Mouse (Mus musculus) liver, embryonic 12.5 days (tissue): ENCODE results near the gene Col16a1. TPM values are rescaled to one million over a fixed set of nuclear protein-coding genes. Genes with fewer than 3 reads are reported as not detected.

Experiments
- ATAC-seq: fragments of 200-750 bp; cut with Nextera tagmentation; 2 replicates; pipeline ENCODE4 v1.8.0; 2017; ENCODE audit warnings: moderate number of reproducible peaks, mild to moderate bottlenecking, moderate library complexity
- H3K27ac ChIP-seq: fragments of 300-500 bp; sonication (generic); 2 replicates; pipeline ENCODE4 v1.5.1; 2016; ENCODE audit warnings: mild to moderate bottlenecking
- H3K27me3 ChIP-seq: fragments of 300-500 bp; sonication (generic); replicated peaks from 2 replicates; pipeline ENCODE4 v1.6.1; 2016; ENCODE audit warnings: mild to moderate bottlenecking, moderate library complexity
- H3K36me3 ChIP-seq: fragments of 300-500 bp; sonication (generic); 2 replicates; pipeline ENCODE4 v1.6.1; 2016; ENCODE audit warnings: mild to moderate bottlenecking, moderate library complexity
- H3K4me1 ChIP-seq: fragments of 300-500 bp; sonication (generic); 2 replicates; pipeline ENCODE4 v1.6.1; 2016
- H3K4me2 ChIP-seq: fragments of 300-500 bp; sonication (generic); 2 replicates; pipeline ENCODE4 v1.6.1; 2016; ENCODE audit warnings: mild to moderate bottlenecking, moderate library complexity
- H3K4me3 ChIP-seq: fragments of 300-500 bp; sonication (generic); 2 replicates; pipeline ENCODE4 v1.5.1; 2016; ENCODE audit warnings: mild to moderate bottlenecking, moderate library complexity
- H3K9ac ChIP-seq: fragments of 300-500 bp; sonication (generic); 2 replicates; pipeline ENCODE4 v1.6.1; 2016; ENCODE audit warnings: mild to moderate bottlenecking, moderate library complexity
- H3K9me3 ChIP-seq: fragments of 300-500 bp; sonication (generic); replicated peaks from 2 replicates; pipeline ENCODE4 v1.6.1; 2016; ENCODE audit warnings: mild to moderate bottlenecking, moderate library complexity
- WGBS: fragments of 180-500 bp; shearing (Covaris S2); methylation state at CpG from one replicate; pipeline ENCODE4 v1.1.7; 2016; ENCODE audit not compliant: insufficient replicate concordance; 5-methylcytosine and 5-hydroxymethylcytosine counted together
- polyA plus RNA-seq: library from polyadenylated mRNA; unstranded; fragments of >200 nt; fragmentation: Nextera tagmentation; extraction: Ambion mirVana; gene quantifications from 2 replicates; pipeline ENCODE4 v1.2.1, GENCODE M21; 2016

Gene Col16a1
- polyA plus RNA-seq, 1 experiment from 2014 or later: 4.2 TPM

DNA sequence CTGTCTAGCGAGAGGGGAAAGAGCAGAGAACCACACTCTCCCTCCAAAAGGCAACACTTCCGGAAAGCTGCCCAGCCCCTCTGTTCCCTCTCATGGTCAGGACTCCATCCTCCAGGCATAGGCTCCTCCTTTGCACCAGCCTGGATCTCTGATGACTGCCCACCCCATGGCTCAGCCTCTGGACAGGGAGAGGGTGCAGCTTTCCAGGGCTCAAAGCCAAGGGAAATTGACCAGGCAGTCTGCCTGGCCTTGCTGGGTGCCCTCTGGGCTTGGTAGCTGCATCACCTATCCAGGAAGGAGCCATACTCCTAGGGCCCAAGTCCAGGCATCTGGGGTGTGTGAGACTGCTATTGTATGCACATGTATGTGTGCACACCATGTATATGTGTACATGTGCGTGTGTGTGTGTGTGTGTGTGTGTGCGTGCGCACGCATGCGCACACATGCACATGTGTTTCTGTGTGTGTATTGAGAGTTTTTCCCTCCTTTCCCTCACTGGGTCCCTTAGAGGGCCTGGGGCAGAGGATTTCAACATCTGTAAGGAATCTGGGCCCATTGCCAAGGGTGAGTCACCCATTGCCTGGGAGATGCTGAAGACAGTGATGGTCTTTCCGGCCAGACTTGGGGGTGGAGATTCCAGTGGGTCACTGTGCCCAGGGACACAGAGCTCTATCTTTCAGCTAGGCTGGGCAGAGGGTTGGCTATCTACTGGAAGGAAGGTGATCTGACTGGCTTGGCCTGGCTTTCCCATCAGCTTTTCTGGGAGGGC lies 2.6 kb downstream of the Col16a1 start:
- Histone ChIP-seq H3K4me3 (no peak overlapping the region), H3K27me3 (peaks cover 48% of the 10 kb centered on the region), H3K9ac (no peak overlapping the region), H3K9me3 (no peaks in the 10 kb centered on the region), H3K4me2 (no peak overlapping the region), H3K36me3 (no peaks in the 10 kb centered on the region), H3K4me1 (0 out of 2 replicates have a peak, but pooled peaks cover 12% of the 10 kb centered on the region), H3K27ac (no peak overlapping the region)
- 76% methylated on average over 8 of the region's 8 CpGs for WGBS
- ATAC-seq: no peak

DNA sequence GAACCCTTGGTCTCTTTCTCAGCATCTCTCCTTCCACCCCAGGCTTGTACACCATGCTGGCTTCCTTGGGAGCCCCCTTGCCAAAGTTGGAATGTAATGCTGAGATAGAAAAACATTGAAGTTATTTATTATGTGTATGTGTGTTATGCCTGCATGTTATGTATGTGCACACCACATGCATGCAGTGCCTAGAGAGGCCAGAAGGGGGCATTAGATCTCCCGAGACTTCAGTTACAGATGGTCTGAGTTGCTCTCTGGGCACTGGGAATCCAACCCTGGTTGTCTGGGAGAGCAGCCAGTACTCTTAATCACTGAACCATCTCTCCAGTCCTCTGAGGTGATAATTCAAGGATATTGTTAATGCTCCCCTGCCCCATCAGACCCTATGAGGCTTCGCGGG lies 4.6 kb downstream of the Col16a1 start:
- ATAC-seq: no peak
- no peak overlapping the region for H3K4me3 ChIP-seq
- WGBS: 77% methylated on average over 3 of the region's 3 CpGs
- no peak overlapping the region for H3K27ac ChIP-seq
- H3K9me3 ChIP-seq: no peaks in the 10 kb centered on the region
- no peak overlapping the region for H3K4me2 ChIP-seq
- peaks cover 27% of the 10 kb centered on the region for H3K27me3 ChIP-seq
- H3K4me1 ChIP-seq: 0 out of 2 replicates have a peak, but pooled peaks cover 12% of the 10 kb centered on the region
- no peak overlapping the region for H3K9ac ChIP-seq
- H3K36me3 ChIP-seq: no peaks in the 10 kb centered on the region

DNA sequence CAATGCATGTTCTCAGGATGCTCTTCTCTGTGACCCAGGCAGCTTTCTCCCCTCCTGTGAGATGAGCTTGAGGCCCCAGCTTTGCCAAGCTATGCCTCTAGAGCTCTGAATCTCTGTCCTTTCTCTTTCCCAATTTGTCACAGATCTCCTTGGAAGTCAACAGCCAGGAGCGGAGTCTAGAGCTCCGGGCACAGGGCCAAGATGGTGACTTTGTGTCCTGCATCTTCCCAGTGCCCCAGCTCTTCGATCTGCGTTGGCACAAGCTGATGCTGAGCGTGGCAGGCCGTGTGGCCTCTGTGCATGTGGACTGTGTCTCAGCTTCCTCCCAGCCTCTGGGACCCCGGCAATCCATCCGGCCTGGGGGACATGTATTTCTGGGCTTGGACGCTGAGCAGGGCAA lies 5.5 kb downstream of the Col16a1 start:
- peaks cover 19% of the 10 kb centered on the region for H3K27me3 ChIP-seq
- no peaks in the 10 kb centered on the region for H3K36me3 ChIP-seq
- 0 out of 2 replicates have a peak, but pooled peaks cover 5% of the 10 kb centered on the region for H3K4me1 ChIP-seq
- H3K27ac ChIP-seq: no peak overlapping the region
- no peaks in the 10 kb centered on the region for H3K9me3 ChIP-seq
- no peak overlapping the region for H3K4me3 ChIP-seq
- no peak overlapping the region for H3K9ac ChIP-seq
- no peak for ATAC-seq
- 75% methylated on average over 9 of the region's 9 CpGs for WGBS
- no peak overlapping the region for H3K4me2 ChIP-seq

DNA sequence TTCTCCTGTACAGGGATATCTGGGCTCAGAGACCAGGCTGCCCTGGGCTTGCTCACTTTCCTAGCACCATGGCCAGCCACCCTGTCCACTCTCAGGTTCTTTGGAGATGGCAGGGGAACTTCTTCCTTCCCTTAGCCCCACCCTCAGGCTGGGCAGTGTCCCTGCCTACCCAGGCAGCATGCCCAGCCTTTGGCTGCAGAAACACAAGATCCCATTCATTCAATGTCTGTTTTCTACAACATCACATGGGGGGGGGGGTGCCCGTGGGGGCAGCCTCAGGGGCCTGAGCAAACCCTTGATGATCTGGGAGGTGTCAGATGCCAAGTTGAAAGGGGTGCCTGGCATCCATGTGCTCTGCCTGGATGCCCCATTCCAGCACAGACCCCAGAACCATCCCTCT lies 7.1 kb downstream of the Col16a1 start:
- no peak overlapping the region for H3K27ac ChIP-seq
- WGBS: 36% methylated on average over 1 of the region's 1 CpGs
- no peaks in the 10 kb centered on the region for H3K36me3 ChIP-seq
- no peak overlapping the region for H3K9ac ChIP-seq
- no peak overlapping the region for H3K4me2 ChIP-seq
- no peaks in the 10 kb centered on the region for H3K9me3 ChIP-seq
- no peak overlapping the region for H3K4me3 ChIP-seq
- ATAC-seq: no peak
- peaks cover 4% of the 10 kb centered on the region; the same call in 1 of the 2 replicates for H3K27me3 ChIP-seq
- no peaks in the 10 kb centered on the region for H3K4me1 ChIP-seq

DNA sequence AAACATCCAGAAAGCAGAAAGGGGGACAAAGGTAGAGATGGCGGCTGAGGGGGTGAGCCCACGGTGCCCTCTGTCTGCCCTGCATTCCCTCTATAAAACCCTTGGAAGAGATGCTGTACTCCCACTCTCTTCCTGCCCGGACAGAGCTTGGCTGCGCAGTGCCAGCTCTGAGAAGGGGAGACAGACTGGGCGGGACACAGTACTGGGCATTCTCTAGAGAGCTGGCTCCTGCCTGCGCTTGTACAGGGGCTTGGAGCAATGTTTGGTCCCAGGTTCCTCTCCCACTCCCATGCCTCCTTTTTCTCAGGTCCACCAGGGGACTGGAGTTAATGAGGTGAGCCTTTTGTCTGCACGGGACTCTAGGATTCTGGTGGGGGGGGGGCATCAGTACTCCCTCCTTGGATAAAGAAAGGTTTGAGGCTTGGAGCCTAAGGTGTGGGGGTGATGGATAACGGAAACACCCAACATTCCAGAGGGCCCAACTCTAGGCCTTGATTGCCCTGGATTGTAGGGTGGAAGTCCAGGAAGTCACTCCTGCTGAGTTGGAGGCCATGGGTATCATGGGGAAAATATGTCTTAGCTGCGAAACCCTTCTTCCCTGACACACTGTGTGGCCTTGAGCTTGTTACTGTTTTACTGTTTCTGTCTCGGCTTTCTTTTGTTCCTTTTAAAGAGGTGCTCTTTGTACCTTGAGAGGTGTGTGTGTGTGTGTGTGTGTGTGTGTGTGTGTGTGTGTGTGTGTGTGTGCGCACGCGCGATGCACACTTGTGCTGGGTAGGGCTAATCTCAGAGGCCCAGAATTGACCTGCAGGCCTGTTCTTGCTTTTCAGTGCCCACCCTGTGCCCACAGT lies 7.7 kb downstream of the Col16a1 start:
- Histone ChIP-seq H3K27me3 (peaks cover 4% of the 10 kb centered on the region; the same call in 1 of the 2 replicates), H3K4me3 (no peak overlapping the region), H3K4me1 (no peaks in the 10 kb centered on the region), H3K9me3 (no peaks in the 10 kb centered on the region), H3K4me2 (no peak overlapping the region), H3K36me3 (no peaks in the 10 kb centered on the region), H3K27ac (no peak overlapping the region), H3K9ac (no peak overlapping the region)
- 76% methylated on average over 14 of the region's 14 CpGs for WGBS
- no peak for ATAC-seq

DNA sequence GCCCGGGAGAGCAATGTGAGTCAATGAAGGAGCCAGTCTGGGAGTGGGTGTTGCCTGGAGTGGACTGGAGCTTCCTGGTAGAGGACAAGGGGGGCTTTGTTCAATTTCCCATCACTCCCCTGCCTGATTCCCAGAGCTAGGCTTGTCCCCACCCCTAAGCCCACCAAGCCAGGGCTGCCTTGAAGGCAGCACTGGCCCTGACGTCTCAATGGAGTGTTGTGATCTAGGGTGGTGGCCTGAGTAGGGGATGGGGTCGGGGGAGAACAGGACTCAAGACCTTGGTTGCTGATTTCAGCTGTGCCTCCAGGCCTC lies 8.3 kb downstream of the Col16a1 start:
- H3K4me2 ChIP-seq: no peak overlapping the region
- 52% methylated on average over 3 of the region's 3 CpGs for WGBS
- no peaks in the 10 kb centered on the region for H3K36me3 ChIP-seq
- H3K27ac ChIP-seq: no peak overlapping the region
- H3K9ac ChIP-seq: no peak overlapping the region
- no peak for ATAC-seq
- no peak overlapping the region for H3K4me3 ChIP-seq
- H3K27me3 ChIP-seq: peaks cover 4% of the 10 kb centered on the region; the same call in 1 of the 2 replicates
- H3K4me1 ChIP-seq: no peaks in the 10 kb centered on the region
- no peaks in the 10 kb centered on the region for H3K9me3 ChIP-seq

DNA sequence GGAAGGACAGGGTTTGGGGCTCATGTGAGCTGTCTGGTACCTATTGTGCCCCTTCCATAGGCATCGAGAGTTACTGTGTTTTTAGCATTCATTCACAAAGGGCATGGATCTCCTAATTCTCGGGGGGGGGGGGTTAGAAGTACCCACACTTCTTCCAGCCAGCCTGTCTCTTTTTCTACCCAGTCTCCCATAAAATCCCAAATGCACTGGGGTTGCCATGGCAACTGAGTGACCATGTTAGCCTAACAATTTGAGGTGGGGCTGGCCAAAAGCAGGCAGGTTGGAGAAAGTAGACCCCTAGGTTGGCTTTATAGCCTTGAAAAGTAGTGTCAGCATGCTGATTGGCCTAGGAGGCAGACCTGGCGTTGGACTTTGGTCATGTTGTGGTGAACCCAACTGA lies 8.8 kb downstream of the Col16a1 start:
- Histone ChIP-seq H3K9me3 (no peaks in the 10 kb centered on the region), H3K4me3 (no peak overlapping the region), H3K27me3 (peaks cover 4% of the 10 kb centered on the region; the same call in 1 of the 2 replicates), H3K4me1 (no peaks in the 10 kb centered on the region), H3K36me3 (no peaks in the 10 kb centered on the region), H3K9ac (no peak overlapping the region), H3K27ac (no peak overlapping the region), H3K4me2 (no peak overlapping the region)
- 42% methylated on average over 3 of the region's 3 CpGs for WGBS
- ATAC-seq: no peak

DNA sequence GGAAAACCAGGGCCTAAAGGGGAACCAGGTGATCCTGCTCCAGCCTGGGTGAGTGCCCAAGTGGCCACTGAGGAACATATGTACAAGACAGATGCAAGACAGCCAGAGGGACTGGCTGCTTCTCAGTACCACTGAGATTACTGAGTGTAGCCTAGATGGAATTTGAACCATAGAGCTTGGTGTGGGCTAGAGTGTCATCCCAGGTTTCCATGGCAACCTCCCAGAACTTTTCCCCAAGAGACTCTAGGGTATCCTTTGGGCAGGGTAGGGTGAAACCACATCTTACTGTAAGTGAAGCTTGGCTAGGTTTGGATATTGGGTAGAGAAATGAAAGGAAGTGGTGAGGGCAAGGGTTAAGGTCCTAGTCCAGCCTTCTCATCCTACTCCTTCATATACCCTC lies 13.3 kb downstream of the Col16a1 start:
- peaks cover 11% of the 10 kb centered on the region; the same call in 1 of the 2 replicates for H3K27me3 ChIP-seq
- no peak overlapping the region for H3K4me3 ChIP-seq
- no peaks in the 10 kb centered on the region for H3K4me1 ChIP-seq
- H3K9me3 ChIP-seq: no peaks in the 10 kb centered on the region
- H3K4me2 ChIP-seq: no peak overlapping the region
- no peak overlapping the region for H3K27ac ChIP-seq
- no peak overlapping the region for H3K9ac ChIP-seq
- ATAC-seq: no peak
- no peaks in the 10 kb centered on the region for H3K36me3 ChIP-seq

DNA sequence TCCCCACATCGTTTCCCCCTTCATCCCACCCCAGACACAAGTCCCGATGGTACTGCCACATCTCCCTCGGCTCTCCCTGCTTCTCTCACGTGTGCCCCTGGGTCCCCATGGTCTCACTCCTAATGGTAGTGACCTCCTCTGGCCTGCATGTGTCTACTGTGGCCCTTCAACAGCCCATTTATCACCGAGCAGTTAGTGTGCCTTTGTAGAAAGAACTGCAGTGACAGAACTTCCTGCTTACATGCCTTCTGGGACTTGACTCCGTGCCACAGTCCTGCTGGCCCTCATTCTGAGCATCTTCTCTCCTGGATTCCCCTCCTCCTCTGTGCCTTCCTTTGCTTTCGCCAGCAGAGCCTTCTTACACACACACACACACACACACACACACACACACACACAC lies 15.6 kb downstream of the Col16a1 start:
- no peak for ATAC-seq
- Histone ChIP-seq H3K27ac (no peak overlapping the region), H3K4me3 (no peak overlapping the region), H3K9me3 (no peaks in the 10 kb centered on the region), H3K4me2 (no peak overlapping the region), H3K36me3 (no peaks in the 10 kb centered on the region), H3K27me3 (peaks cover 11% of the 10 kb centered on the region; the same call in 1 of the 2 replicates), H3K9ac (no peak overlapping the region), H3K4me1 (no peaks in the 10 kb centered on the region)
- WGBS: 49% methylated on average over 7 of the region's 7 CpGs

DNA sequence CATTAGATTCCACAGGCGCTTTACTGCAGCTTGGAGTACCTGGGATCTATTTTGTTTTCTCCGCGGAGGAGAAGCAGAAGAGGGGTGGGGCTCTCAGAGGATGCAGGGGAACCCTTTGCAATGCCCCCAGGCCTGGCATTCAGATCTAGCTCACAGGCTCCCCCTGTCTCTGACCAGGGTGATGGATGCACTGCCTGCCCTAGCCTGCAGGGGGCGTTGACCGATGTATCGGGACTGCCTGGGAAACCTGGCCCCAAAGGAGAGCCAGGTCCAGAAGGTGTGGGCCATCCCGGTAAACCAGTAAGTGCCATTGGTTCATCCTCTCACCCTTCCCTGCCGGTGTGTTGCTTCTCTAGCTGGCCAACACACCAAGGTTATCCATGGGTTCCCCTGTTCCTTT lies 19.2 kb downstream of the Col16a1 start:
- Histone ChIP-seq H3K4me2 (no peak overlapping the region), H3K36me3 (no peaks in the 10 kb centered on the region), H3K9me3 (no peaks in the 10 kb centered on the region), H3K9ac (no peak overlapping the region), H3K4me1 (no peaks in the 10 kb centered on the region), H3K27ac (no peak overlapping the region), H3K27me3 (peaks cover 8% of the 10 kb centered on the region; the same call in 1 of the 2 replicates), H3K4me3 (no peak overlapping the region)
- WGBS: 14% methylated on average over 8 of the region's 8 CpGs
- ATAC-seq: no peak

DNA sequence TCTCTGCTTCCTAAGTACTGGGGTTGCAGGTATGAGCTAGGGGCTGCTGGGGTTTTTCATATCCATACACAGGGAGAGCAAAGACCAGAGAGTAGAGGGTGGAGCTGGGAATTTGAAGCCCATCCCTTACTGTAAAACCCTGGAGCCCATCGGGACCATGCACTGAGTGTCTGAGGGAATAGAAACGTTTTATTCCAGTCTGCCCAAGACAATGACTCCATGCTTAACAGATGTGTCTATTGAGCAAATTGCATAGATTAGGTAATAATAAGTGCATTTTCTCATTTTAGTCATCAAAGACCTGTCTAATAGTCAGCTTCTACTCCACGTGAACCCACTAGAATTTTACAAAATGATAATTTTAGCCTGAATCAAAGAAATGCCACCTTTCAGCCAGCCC lies 22.9 kb downstream of the Col16a1 start:
- no peaks in the 10 kb centered on the region for H3K4me1 ChIP-seq
- no peak overlapping the region for H3K9ac ChIP-seq
- no peaks in the 10 kb centered on the region for H3K36me3 ChIP-seq
- H3K4me3 ChIP-seq: no peak overlapping the region
- WGBS: 47% methylated on average over 3 of the region's 3 CpGs
- H3K9me3 ChIP-seq: no peaks in the 10 kb centered on the region
- peaks cover 16% of the 10 kb centered on the region; the same call in 1 of the 2 replicates for H3K27me3 ChIP-seq
- H3K4me2 ChIP-seq: no peak overlapping the region
- no peak for ATAC-seq
- no peak overlapping the region for H3K27ac ChIP-seq

DNA sequence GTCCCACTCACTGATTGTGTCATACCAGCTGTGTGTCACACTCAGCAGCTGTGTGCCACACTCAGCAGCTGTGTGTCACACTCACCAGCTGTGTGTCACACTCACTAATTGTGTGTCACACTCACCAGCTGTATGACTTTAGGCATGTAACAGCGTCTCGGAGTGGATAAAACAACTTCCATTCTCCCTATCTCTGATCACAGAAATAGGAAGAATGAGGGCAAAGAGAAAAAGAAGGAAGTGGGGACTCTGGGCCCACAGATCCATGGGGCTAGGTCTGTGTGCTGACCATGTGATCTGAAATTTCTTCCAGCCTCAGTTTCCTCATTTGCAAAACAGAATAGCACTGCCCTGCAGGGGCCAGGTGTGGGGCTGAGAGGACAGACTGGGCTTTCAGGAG lies 24.1 kb downstream of the Col16a1 start:
- H3K9me3 ChIP-seq: no peaks in the 10 kb centered on the region
- H3K4me1 ChIP-seq: no peaks in the 10 kb centered on the region
- WGBS: 41% methylated on average over 2 of the region's 2 CpGs
- no peaks in the 10 kb centered on the region for H3K36me3 ChIP-seq
- H3K27ac ChIP-seq: no peak overlapping the region
- H3K9ac ChIP-seq: no peak overlapping the region
- H3K4me2 ChIP-seq: no peak overlapping the region
- no peak for ATAC-seq
- no peak overlapping the region for H3K4me3 ChIP-seq
- H3K27me3 ChIP-seq: peaks cover 24% of the 10 kb centered on the region
